Mouse (Mus musculus): ENCODE data around the gene Rnf216. TPM values are rescaled to one million over a fixed set of nuclear protein-coding genes. Genes with fewer than 3 reads are reported as not detected.

The Rnf216 gene
- 25.3 and 33.4 TPM in 2 replicates for polyA plus RNA-seq (2012; rRNA removed; ENCODE audit: low replicate concordance)

DNA sequence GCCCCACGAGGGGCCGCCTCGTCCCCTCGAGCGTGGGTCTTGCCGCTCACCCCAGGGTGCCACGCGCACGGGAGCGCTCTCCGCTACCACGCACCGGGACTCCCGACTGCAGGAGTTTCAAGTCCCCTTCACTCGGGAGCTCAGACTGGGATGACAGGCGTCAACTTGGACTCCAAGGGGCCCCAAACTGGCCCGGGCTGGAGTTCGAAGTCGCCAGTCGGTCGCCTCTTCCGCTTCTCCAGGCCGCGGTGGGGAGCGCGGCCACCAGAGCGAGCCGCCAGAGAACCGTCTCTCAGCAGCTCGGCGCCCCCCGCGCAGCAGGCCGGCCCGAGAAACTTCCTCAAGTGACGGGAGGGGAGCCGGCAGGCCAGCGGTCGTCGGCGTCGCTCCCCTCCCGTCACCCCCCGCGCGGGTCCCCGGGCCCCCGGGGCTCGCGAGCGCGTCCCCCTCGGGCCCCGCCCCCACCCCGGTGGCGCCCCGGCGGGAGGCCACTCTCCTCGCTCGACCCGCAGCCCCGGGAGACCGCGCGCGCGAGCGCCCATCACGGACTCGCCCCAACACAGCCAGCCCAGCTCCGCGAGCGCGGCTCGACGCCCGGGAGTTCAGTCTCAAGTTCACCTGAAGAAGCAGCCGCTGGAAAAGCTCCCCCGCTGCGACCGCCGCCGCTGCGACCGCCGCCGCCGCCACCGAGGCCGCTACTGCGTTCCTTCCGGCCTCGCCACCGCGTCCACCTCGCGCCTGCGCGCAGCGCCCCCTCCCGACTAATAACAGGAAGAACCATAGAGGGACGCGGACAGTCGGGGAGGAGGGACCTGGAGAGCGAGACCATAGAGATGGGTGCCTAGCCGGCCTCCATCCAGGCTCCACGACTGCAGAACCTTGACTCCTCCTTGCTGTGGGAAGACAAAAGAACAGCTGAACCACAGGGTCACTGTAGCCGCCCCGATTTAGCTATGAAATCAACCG is at the start of gene Rnf216:
Gene Rnf216, minus strand, starts transcription at position 714 of the 966 bp plus-strand sequence.

DNA sequence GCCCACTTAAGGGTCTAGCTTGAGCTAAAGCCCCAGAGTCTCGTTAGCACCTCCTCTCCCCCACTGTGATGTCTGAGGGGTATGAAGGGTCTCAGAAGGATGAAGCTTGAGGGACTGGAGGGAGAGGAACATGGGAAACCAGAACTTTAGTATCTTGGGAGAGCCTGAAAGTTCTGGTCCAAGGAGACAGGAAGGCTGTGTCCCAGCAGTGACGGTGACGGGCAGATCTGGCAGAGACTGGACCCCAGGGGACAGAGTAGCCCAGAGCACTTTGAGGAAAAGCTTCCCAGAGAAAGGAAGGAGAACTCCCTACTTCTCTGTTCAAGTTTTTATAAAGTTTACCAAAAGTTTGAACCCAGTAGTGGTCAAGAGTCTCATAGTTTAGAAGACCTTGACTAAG is 34.7 kb upstream of the Rnf216 start, which contains the start of gene Olfr718-ps1:
Gene Olfr718-ps1, minus strand, starts transcription at position 101 of the 400 bp plus-strand sequence.

DNA sequence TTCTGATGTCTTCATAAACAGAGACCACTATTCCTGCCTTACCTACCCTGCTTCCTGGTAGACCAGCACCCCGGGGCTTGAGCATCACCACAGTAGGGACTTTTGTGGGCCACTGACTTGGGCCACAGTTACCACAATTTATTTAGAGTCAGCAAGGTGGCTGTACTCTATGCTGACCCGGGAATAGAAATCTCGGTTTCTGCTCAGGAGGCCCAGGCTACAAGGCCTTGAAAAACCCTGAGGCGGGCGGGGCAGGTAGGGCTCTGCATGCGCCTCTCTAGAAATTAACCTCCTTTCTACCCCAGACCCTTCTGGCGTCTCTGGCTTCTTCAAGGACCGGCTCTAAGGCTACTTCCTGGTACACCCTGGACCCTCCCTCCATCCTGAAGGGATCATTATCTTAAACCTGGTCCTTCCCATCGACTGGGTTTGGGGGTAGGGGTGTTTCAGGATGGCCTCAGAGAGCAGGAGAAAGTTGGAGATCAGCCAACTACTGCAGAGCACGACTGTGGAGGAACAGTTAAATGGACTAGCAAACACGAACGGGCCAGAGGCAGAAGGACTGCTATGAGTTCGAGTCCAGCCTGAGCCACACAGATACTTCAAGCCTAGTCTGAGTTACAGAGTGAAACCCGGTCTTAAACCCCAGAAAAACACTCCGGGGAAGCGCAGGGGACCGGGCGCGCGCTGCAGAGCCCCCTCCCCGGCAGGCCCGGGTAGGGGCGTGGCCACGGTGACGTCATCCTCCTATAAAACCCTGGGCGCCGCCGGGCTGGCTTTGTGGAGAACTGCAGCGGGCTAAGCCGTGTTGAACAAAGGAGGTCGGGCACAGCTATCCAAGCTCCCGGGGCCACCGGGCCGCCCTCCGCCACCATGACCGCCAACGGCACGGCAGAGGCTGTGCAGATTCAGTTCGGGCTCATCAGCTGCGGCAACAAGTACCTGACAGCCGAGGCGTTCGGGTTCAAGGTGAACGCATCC is 152.9 kb downstream of the Rnf216 start, which contains the start of gene Fscn1:
Gene Fscn1, plus strand, starts transcription at position 768 of the 981 bp plus-strand sequence.

Other genes starting within 250 kb of the Rnf216 start
- 19.4 and 24.1 TPM in 2 replicates for gene Fbxl18, start 217.6 kb downstream of the Rnf216 start, polyA plus RNA-seq (2012; rRNA removed; ENCODE audit: low replicate concordance)
- 4,836 and 5,928 TPM in 2 replicates for gene Actb, start 206.2 kb downstream of the Rnf216 start, polyA plus RNA-seq (2012; rRNA removed; ENCODE audit: low replicate concordance)
- 159 and 162 TPM in 2 replicates for gene Fscn1, start 152.7 kb downstream of the Rnf216 start, polyA plus RNA-seq (2012; rRNA removed; ENCODE audit: low replicate concordance)
- gene Olfr718-ps1, start 34.6 kb upstream of the Rnf216 start, polyA plus RNA-seq (2012; rRNA removed; ENCODE audit: low replicate concordance): not detected in 2 replicates
- 5.1 and 9.4 TPM in 2 replicates for gene Rbak, start 67.8 kb upstream of the Rnf216 start, polyA plus RNA-seq (2012; rRNA removed; ENCODE audit: low replicate concordance)
- not detected in 2 replicates for gene Spdye4b, start 68.0 kb upstream of the Rnf216 start, polyA plus RNA-seq (2012; rRNA removed; ENCODE audit: low replicate concordance)
- not detected in 2 replicates for gene Spdye4a, start 113.9 kb upstream of the Rnf216 start, polyA plus RNA-seq (2012; rRNA removed; ENCODE audit: low replicate concordance)
- gene Zfp12, start 122.2 kb upstream of the Rnf216 start, polyA plus RNA-seq (2012; rRNA removed; ENCODE audit: low replicate concordance): 10.4 and 20.8 TPM in 2 replicates
- 3.6 and 11.8 TPM in 2 replicates for gene Zfp316, start 157.0 kb upstream of the Rnf216 start, polyA plus RNA-seq (2012; rRNA removed; ENCODE audit: low replicate concordance)
- gene Zfp853, start 180.6 kb upstream of the Rnf216 start, polyA plus RNA-seq (2012; rRNA removed; ENCODE audit: low replicate concordance): 0.82 and 4.1 TPM in 2 replicates
- 16.0 and 19.9 TPM in 2 replicates for gene E130309D02Rik, start 202.4 kb upstream of the Rnf216 start, polyA plus RNA-seq (2012; rRNA removed; ENCODE audit: low replicate concordance)
- 97.5 and 118 TPM in 2 replicates for gene Zdhhc4, start 216.3 kb upstream of the Rnf216 start, polyA plus RNA-seq (2012; rRNA removed; ENCODE audit: low replicate concordance)
- 0.13 TPM in 1 of 2 replicates, not detected in the other for gene Grid2ip, start 244.3 kb upstream of the Rnf216 start, polyA plus RNA-seq (2012; rRNA removed; ENCODE audit: low replicate concordance)